Comparison of ENCODE assay signal across 19 mouse cellular contexts in genomic region chr10:82742578-82742977, GRCm38 (mm10). TPM values are rescaled to one million over a fixed set of nuclear protein-coding genes. Genes with fewer than 3 reads are reported as not detected.
"Had no signal": no experiment of that assay in that cellular context is flagged by ENCODE, and none has a peak within 500 bp of the region (broad histone marks: within the 10 kb centered on the region; RNA-seq: fewer than 3 reads in every experiment).

No protein-coding gene starts in this region.

- H3K27me3 ChIP-seq: limb, embryonic 13.5 days; liver, embryonic 13.5 days; lung, embryonic 15.5 days had no signal

- H3K9me3 ChIP-seq: limb, embryonic 10.5 days; limb, embryonic 13.5 days; liver, embryonic 13.5 days; lung, embryonic 15.5 days had no signal

- H3K4me3 ChIP-seq: layer of hippocampus, adult 2 months; limb, embryonic 10.5 days; limb, embryonic 13.5 days; liver, embryonic 13.5 days; lung, embryonic 15.5 days had no signal

- ATAC-seq: intestine, postnatal 0 days had no signal

- H3K9ac ChIP-seq: limb, embryonic 13.5 days; liver, embryonic 13.5 days; lung, embryonic 15.5 days had no signal

- DNase-seq: kidney, postnatal 25 days; layer of hippocampus, adult 9-11 months; liver, embryonic 13.5 days; lung, adult 18-20 months; lung, postnatal 10 days; lung, postnatal 36 days; midbrain, embryonic 14.5 days; thymus, adult 2 months; thymus, postnatal 14 days; thymus, postnatal 4 days had no signal

- H3K4me2 ChIP-seq: limb, embryonic 13.5 days; liver, embryonic 13.5 days; lung, embryonic 15.5 days; midbrain, embryonic 11.5 days had no signal

- H3K27ac ChIP-seq: kidney, postnatal 0 days; layer of hippocampus, adult 2 months; limb, embryonic 10.5 days; limb, embryonic 13.5 days; liver, embryonic 13.5 days; lung, embryonic 15.5 days; stomach, postnatal 0 days had no signal

- H3K4me1 ChIP-seq: limb, embryonic 10.5 days; limb, embryonic 13.5 days; lung, embryonic 15.5 days had no signal

RNA-seq across cellular contexts. Expression of gene Glt8d2, which starts 52.1 kb away (rescaled TPM):
- total RNA-seq: megakaryocyte-erythroid progenitor cell, adult 5-6 weeks had no signal
